Mouse (Mus musculus): ENCODE data around the gene Taar9. TPM values are rescaled to one million over a fixed set of nuclear protein-coding genes. Genes with fewer than 3 reads are reported as not detected.
"Not testable (repeated sequence)": the region's sequence is repeated elsewhere in the genome, so short reads cannot be mapped to it uniquely, and the experiment has no call there.

The Taar9 gene
- polyA plus RNA-seq, 1 experiment from 2014 or later, result not detected

DNA sequence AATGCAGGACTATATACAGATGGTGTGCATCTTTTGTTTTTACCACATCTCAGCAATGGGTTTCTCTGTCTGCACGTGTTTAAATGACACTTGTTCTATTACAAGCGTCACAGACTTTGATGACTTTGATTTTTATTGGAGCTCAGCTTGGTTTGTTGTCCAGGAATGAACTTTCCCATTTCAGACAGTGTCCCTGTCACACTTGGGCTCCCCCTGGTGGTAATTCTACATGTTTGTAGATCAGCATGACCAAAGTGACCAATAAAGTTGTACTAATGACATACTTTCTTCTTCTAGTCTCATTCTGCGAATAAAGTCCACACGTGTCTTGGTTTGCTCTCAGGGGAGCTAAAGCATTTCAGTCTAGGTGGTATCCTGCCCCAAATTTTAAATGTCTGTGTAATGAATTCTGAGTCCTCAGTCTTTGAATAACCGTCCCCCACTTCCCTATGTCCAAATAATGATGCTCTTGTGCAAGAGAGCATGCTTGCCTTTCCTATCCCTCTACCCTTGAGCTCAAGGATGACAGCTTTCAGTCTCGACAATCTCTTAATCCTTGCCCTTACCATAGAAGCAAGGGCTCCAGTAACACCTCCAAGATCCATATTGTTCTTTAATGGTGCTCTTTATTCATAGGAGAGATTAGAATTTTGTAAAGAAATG is 1.9 kb upstream of the Taar9 start:
- Histone ChIP-seq H3K27ac (replicated peaks) (no peak overlapping the region), H3K4me1 (replicated peaks) (peaks cover 3% of the 10 kb centered on the region; the same call in 1 of the 2 replicates), H3K36me3 (replicated peaks) (no peaks in the 10 kb centered on the region), H3K27me3 (no peaks in the 10 kb centered on the region), H3K9ac (no peak overlapping the region), H3K4me2 (no peak overlapping the region), H3K4me3 (replicated peaks) (no peak overlapping the region), H3K9me3 (replicated peaks) (no peaks in the 10 kb centered on the region)
- ATAC-seq (ENCODE audit: insufficient read depth), result no peak
- 29% methylated on average over 6 of the region's 6 CpGs for WGBS (ENCODE audit: insufficient replicate concordance)

GRCm38 (mm10) chr10:24108236-24108635 is 1.1 kb downstream of the Taar9 start:
- no peak overlapping the region for H3K4me2 ChIP-seq
- peaks cover 3% of the 10 kb centered on the region; the same call in 1 of the 2 replicates for H3K4me1 ChIP-seq (replicated peaks)
- no peak overlapping the region for H3K9ac ChIP-seq
- no peaks in the 10 kb centered on the region for H3K27me3 ChIP-seq
- no peak overlapping the region for H3K4me3 ChIP-seq (replicated peaks)
- no peak for ATAC-seq (ENCODE audit: insufficient read depth)
- no peaks in the 10 kb centered on the region for H3K36me3 ChIP-seq (replicated peaks)
- H3K9me3 ChIP-seq (replicated peaks), result no peaks in the 10 kb centered on the region
- H3K27ac ChIP-seq (replicated peaks), result no peak overlapping the region
- WGBS (ENCODE audit: insufficient replicate concordance), result 67% methylated on average over 3 of the region's 3 CpGs

DNA sequence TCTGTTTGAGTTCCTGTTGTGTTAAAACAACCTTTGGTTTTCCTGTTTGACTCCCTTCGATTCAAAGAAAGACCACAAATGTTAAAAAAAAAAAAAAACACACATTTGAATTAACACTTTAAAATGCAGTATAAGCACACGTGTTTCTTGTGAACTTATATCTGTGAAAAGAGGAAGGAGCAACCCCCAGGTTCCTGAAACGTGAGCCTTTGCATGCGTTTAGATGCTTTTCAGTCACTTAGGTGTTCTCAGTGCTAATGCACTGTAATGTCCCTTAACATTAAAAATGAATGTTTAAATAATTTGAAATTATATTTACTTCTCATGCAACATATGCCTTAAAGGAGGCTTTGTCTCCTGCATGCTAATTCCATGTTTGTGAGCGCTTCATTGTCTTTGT is 1.6 kb downstream of the Taar9 start:
- H3K4me1 ChIP-seq (replicated peaks), result peaks cover 3% of the 10 kb centered on the region; the same call in 1 of the 2 replicates
- no peak overlapping the region for H3K4me3 ChIP-seq (replicated peaks)
- WGBS (ENCODE audit: insufficient replicate concordance), result 21% methylated on average over 5 of the region's 5 CpGs
- H3K36me3 ChIP-seq (replicated peaks), result no peaks in the 10 kb centered on the region
- H3K9me3 ChIP-seq (replicated peaks), result no peaks in the 10 kb centered on the region
- no peak overlapping the region for H3K27ac ChIP-seq (replicated peaks)
- no peaks in the 10 kb centered on the region for H3K27me3 ChIP-seq
- no peak overlapping the region for H3K4me2 ChIP-seq
- H3K9ac ChIP-seq, result no peak overlapping the region
- ATAC-seq (ENCODE audit: insufficient read depth), result no peak

DNA sequence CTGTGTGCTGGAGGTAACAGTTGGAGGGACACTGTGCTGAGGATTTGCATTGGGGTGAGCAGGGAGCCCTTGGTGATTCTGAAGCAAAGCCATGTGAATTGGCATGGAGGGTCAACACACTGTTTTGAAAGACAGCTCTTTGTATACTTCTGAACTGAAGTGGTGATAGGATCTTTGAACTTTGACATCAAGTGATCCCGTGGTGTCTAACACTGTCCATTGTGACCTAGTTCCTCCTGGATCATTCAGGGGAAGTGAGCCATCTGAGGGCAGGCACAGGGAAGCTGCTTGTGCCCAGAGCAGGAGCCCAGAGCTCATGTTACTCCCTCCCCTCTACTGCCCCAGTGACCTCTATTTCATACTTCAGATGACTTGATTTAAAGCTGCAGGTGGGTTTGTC is 6.0 kb downstream of the Taar9 start:
- WGBS (ENCODE audit: insufficient replicate concordance), result 6% methylated on average over 1 of the region's 1 CpGs
- H3K9me3 ChIP-seq (replicated peaks); H3K4me1 ChIP-seq (replicated peaks); H3K9ac ChIP-seq; H3K4me3 ChIP-seq (replicated peaks); H3K27ac ChIP-seq (replicated peaks); H3K36me3 ChIP-seq (replicated peaks); H3K27me3 ChIP-seq; H3K4me2 ChIP-seq: not testable (repeated sequence)
- ATAC-seq (ENCODE audit: insufficient read depth), result peak; percentile 70

DNA sequence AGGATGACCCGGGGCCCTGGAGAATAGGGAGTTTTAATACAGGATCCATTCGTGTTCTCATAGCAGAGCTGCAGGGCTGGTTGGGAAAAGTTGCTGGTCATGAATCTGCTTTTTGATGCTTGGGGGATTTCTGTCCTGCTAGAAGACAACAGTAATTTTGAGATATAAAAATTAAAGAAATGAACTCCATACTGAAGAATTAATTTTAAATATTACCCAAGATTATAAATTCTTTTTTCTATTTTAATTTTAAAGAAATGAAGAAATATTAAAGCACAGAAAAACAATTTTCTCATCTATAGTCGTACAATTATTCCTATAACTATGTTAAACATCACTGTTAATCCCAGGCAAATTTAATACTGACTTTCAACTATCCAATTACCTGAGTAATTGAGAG is 7.5 kb downstream of the Taar9 start, which contains the start of gene Taar8c:
Gene Taar8c, minus strand, starts transcription at position 101 of the 400 bp plus-strand sequence.
- H3K9ac ChIP-seq; ATAC-seq (ENCODE audit: insufficient read depth); H3K36me3 ChIP-seq (replicated peaks); H3K27me3 ChIP-seq; H3K4me1 ChIP-seq (replicated peaks); H3K4me3 ChIP-seq (replicated peaks); H3K9me3 ChIP-seq (replicated peaks); H3K4me2 ChIP-seq; H3K27ac ChIP-seq (replicated peaks): not testable (repeated sequence)
- WGBS (ENCODE audit: insufficient replicate concordance), result 46% methylated on average over 1 of the region's 3 CpGs

- not testable (repeated sequence) for H3K27ac ChIP-seq (replicated peaks); H3K4me1 ChIP-seq (replicated peaks); H3K4me3 ChIP-seq (replicated peaks); H3K9me3 ChIP-seq (replicated peaks); H3K36me3 ChIP-seq (replicated peaks); H3K9ac ChIP-seq; H3K27me3 ChIP-seq; H3K4me2 ChIP-seq
- peak; percentile 31; the same call in 1 of the 2 replicates for ATAC-seq (ENCODE audit: insufficient read depth)
- WGBS (ENCODE audit: insufficient replicate concordance), result 38% methylated on average over 2 of the region's 2 CpGs
These were observed 12.3 kb downstream of the Taar9 start for GRCm38 (mm10) chr10:24097010-24097409.

DNA sequence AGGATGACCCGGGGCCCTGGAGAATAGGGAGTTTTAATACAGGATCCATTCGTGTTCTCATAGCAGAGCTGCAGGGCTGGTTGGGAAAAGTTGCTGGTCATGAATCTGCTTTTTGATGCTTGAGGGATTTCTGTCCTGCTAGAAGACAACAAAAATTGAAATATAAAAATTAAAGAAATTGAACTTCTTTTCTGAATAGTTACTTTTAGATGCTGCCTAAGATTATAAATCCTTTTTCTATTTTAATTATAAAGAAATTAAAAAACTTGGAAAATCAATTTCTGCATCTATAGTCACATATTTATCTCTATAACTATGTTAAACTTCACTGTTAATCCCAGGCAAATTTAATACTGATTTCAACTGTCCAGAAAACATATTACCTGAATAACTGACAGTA is 17.1 kb downstream of the Taar9 start, which contains the start of gene Taar8b:
Gene Taar8b, minus strand, starts transcription at position 101 of the 400 bp plus-strand sequence.
- ATAC-seq (ENCODE audit: insufficient read depth), result no peak
- 51% methylated on average over 2 of the region's 2 CpGs for WGBS (ENCODE audit: insufficient replicate concordance)

DNA sequence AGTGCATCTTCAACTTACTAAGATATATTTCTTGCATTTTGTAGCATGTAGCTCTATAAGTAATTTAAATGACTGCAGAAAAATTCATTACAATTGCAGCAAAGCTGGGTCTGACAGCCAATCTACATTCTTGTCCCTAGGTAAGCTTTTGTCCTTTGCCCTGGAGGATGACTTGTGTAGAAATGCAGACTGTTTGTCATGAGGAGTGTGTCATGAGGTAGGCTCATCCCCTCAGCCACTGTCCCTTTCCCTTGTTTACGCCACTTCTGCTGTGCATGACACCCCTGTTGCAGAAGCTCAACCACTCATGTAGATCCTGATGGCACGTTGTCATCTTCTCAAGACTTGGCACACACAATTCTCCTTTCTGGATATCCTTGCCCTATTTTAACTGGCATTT is 22.2 kb downstream of the Taar9 start:
- no peaks in the 10 kb centered on the region for H3K9me3 ChIP-seq (replicated peaks)
- no peak overlapping the region for H3K9ac ChIP-seq
- no peak overlapping the region for H3K27ac ChIP-seq (replicated peaks)
- no peak overlapping the region for H3K4me3 ChIP-seq (replicated peaks)
- ATAC-seq (ENCODE audit: insufficient read depth), result no peak
- no peak overlapping the region for H3K4me2 ChIP-seq
- no peaks in the 10 kb centered on the region for H3K27me3 ChIP-seq
- H3K36me3 ChIP-seq (replicated peaks), result no peaks in the 10 kb centered on the region
- H3K4me1 ChIP-seq (replicated peaks), result 0 out of 2 replicates have a peak, but pooled peaks cover 4% of the 10 kb centered on the region
- 60% methylated on average over 2 of the region's 2 CpGs for WGBS (ENCODE audit: insufficient replicate concordance)

More for the DNA sequence above, 17.1 kb downstream of the Taar9 start, which contains the start of gene Taar8b:
- Histone ChIP-seq H3K27me3 (no peaks in the 10 kb centered on the region), H3K36me3 (replicated peaks) (no peaks in the 10 kb centered on the region), H3K4me1 (replicated peaks) (0 out of 2 replicates have a peak, but pooled peaks cover 2% of the 10 kb centered on the region), H3K4me2 (no peak within 1 kb of the TSS), H3K9ac (no peak within 1 kb of the TSS), H3K9me3 (replicated peaks) (no peaks in the 10 kb centered on the region), H3K4me3 (replicated peaks) (no peak within 1 kb of the TSS), H3K27ac (replicated peaks) (no peak within 1 kb of the TSS)

DNA sequence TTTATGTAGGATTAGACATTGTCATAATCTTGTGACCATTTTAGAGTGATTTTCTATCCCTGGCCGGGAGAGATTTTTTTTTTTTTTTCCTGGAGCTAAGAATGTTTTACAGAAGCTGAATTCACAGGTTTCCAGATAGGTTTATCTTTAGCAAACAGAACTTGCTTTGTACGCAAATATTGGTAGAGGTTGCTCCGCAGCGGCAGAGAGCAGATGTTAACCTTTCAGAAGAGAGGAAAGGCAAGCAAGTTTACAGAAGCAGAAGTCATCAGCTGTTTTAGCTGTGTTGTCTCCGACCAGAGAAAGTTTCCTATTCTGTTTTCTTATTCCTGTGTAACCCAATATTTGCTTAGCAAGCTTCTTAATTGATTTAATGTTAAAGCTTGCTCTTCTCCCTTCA is 22.8 kb downstream of the Taar9 start:
- H3K27ac ChIP-seq (replicated peaks), result no peak overlapping the region
- H3K9ac ChIP-seq, result no peak overlapping the region
- no peak overlapping the region for H3K4me2 ChIP-seq
- H3K27me3 ChIP-seq, result no peaks in the 10 kb centered on the region
- H3K4me3 ChIP-seq (replicated peaks), result no peak overlapping the region
- H3K36me3 ChIP-seq (replicated peaks), result no peaks in the 10 kb centered on the region
- WGBS (ENCODE audit: insufficient replicate concordance), result 29% methylated on average over 5 of the region's 5 CpGs
- H3K4me1 ChIP-seq (replicated peaks), result 0 out of 2 replicates have a peak, but pooled peaks cover 4% of the 10 kb centered on the region
- no peaks in the 10 kb centered on the region for H3K9me3 ChIP-seq (replicated peaks)
- no peak for ATAC-seq (ENCODE audit: insufficient read depth)

DNA sequence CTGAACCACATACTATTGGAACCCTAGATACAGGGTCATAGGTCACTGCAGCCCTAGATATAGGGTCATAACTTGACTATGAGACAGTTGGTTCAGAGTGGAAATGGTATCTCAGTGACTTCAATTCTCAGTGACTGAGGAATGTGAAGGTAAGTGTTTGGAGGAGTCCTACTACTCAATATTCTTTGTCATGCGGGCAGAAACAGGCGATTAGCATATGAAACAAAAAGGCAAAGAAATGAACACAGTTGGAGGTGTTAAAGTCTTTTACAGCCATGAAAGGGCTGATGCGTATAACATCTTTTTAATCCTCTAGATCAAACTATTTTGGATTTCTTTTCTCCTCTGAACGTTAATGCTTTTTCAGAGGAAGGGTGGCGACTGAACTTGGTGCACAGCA is 23.4 kb downstream of the Taar9 start:
- no peak for ATAC-seq (ENCODE audit: insufficient read depth)
- no peaks in the 10 kb centered on the region for H3K27me3 ChIP-seq
- 0 out of 2 replicates have a peak, but pooled peaks cover 4% of the 10 kb centered on the region for H3K4me1 ChIP-seq (replicated peaks)
- H3K27ac ChIP-seq (replicated peaks), result peak overlapping the region; percentile 35; the same call in 1 of the 2 replicates
- no peak overlapping the region for H3K4me3 ChIP-seq (replicated peaks)
- WGBS (ENCODE audit: insufficient replicate concordance), result 46% methylated on average over 5 of the region's 5 CpGs
- H3K9me3 ChIP-seq (replicated peaks), result no peaks in the 10 kb centered on the region
- H3K36me3 ChIP-seq (replicated peaks), result no peaks in the 10 kb centered on the region
- no peak overlapping the region for H3K4me2 ChIP-seq
- H3K9ac ChIP-seq, result no peak overlapping the region

- H3K27ac ChIP-seq (replicated peaks), result no peak overlapping the region
- WGBS (ENCODE audit: insufficient replicate concordance), result 31% methylated on average over 3 of the region's 3 CpGs
- no peak overlapping the region for H3K4me3 ChIP-seq (replicated peaks)
- no peaks in the 10 kb centered on the region for H3K9me3 ChIP-seq (replicated peaks)
- H3K27me3 ChIP-seq, result no peaks in the 10 kb centered on the region
- no peak for ATAC-seq (ENCODE audit: insufficient read depth)
- H3K9ac ChIP-seq, result no peak overlapping the region
- no peak overlapping the region for H3K4me2 ChIP-seq
- no peaks in the 10 kb centered on the region for H3K36me3 ChIP-seq (replicated peaks)
- no peaks in the 10 kb centered on the region for H3K4me1 ChIP-seq (replicated peaks)
These were observed 29.2 kb downstream of the Taar9 start for GRCm38 (mm10) chr10:24080166-24080565.

DNA sequence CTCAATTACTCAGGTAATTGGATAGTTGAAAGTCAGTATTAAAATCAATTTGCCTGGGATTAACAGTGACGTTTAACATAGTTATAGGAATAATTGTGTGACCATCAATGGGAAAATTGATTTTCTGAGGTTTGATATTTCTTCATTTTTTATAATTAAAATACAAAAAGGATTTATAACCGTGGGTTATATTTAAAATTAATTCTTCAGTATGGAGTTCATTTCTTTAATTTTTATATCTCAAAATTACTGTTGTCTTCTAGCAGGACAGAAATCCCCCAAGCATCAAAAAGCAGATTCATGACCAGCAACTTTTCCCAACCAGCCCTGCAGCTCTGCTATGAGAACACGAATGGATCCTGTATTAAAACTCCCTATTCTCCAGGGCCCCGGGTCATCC is 33.1 kb downstream of the Taar9 start, which contains the start of gene Taar8a:
Gene Taar8a, plus strand, starts transcription at position 301 of the 400 bp plus-strand sequence.
- H3K4me3 ChIP-seq (replicated peaks); H3K4me2 ChIP-seq; ATAC-seq (ENCODE audit: insufficient read depth); H3K9ac ChIP-seq; H3K4me1 ChIP-seq (replicated peaks); H3K27ac ChIP-seq (replicated peaks); H3K27me3 ChIP-seq; H3K36me3 ChIP-seq (replicated peaks); H3K9me3 ChIP-seq (replicated peaks): not testable (repeated sequence)
- WGBS (ENCODE audit: insufficient replicate concordance), result 50% methylated on average over 2 of the region's 4 CpGs
